Mouse (Mus musculus) heart, adult 11 months (tissue): ENCODE measurements around the gene Lamtor5.

Source experiments
- DNase-seq: peaks from one replicate; pipeline ENCODE4 v3.0.0; 2022

Gene Lamtor5

GRCm38 (mm10) chr3:107273820-107274219, 4.8 kb upstream of the Lamtor5 start:
- peak; percentile 94 for DNase-seq

GRCm38 (mm10) chr3:107275351-107275750, 3.3 kb upstream of the Lamtor5 start:
- DNase-seq, result peak; percentile 92

GRCm38 (mm10) chr3:107275996-107276395, 2.7 kb upstream of the Lamtor5 start:
- no peak for DNase-seq

GRCm38 (mm10) chr3:107276626-107277025, 2.0 kb upstream of the Lamtor5 start:
- no peak for DNase-seq

- peak; percentile 72 for DNase-seq
These were observed 7.5 kb downstream of the Lamtor5 start for GRCm38 (mm10) chr3:107286123-107286522.

GRCm38 (mm10) chr3:107287346-107287745, 8.7 kb downstream of the Lamtor5 start:
- peak; percentile 64 for DNase-seq

GRCm38 (mm10) chr3:107290764-107291381, 12.2 kb downstream of the Lamtor5 start, which contains the start of gene Slc16a4:
Gene Slc16a4 (plus strand): TSS chr3:107291230.
- peak; percentile 91 for DNase-seq

GRCm38 (mm10) chr3:107295672-107296360, 17.2 kb downstream of the Lamtor5 start:
- peak; percentile 82 for DNase-seq

GRCm38 (mm10) chr3:107296917-107297316, 18.3 kb downstream of the Lamtor5 start:
- DNase-seq, result peak; percentile 12

GRCm38 (mm10) chr3:107317338-107317737, 38.7 kb downstream of the Lamtor5 start:
- DNase-seq, result no peak

- DNase-seq, result no peak
These were observed 42.5 kb downstream of the Lamtor5 start for GRCm38 (mm10) chr3:107321141-107321540.

- no peak for DNase-seq
These were observed 43.1 kb downstream of the Lamtor5 start for GRCm38 (mm10) chr3:107321776-107322175.

GRCm38 (mm10) chr3:107326442-107326841, 47.8 kb downstream of the Lamtor5 start:
- DNase-seq, result no peak

GRCm38 (mm10) chr3:107330503-107331424, 52.1 kb downstream of the Lamtor5 start:
- DNase-seq, result peak; percentile 89

GRCm38 (mm10) chr3:107331746-107332126, 53.1 kb downstream of the Lamtor5 start:
- DNase-seq, result no peak

- DNase-seq, result peak; percentile 96
These were observed 53.7 kb downstream of the Lamtor5 start for GRCm38 (mm10) chr3:107332127-107332959.

GRCm38 (mm10) chr3:107332960-107333380, 54.3 kb downstream of the Lamtor5 start:
- peak; percentile 100 for DNase-seq
